Mouse (Mus musculus) heart, embryonic 12.5 days (tissue): ENCODE measurements around the gene Acsm2. TPM values are rescaled to one million over a fixed set of nuclear protein-coding genes. Genes with fewer than 3 reads are reported as not detected.

Experiments
- ATAC-seq: fragments of 200-750 bp; cut with Nextera tagmentation; 2 replicates; pipeline ENCODE4 v1.8.0; 2017; ENCODE audit warnings: moderate TSS enrichment, moderate library complexity; ENCODE audit not compliant: insufficient number of reproducible peaks, low FRiP score
- H3K27ac ChIP-seq: fragments of 300-500 bp; sonication (generic); 2 replicates; pipeline ENCODE4 v1.5.1; 2016; ENCODE audit warnings: mild to moderate bottlenecking, moderate library complexity; ENCODE audit not compliant: poor library complexity, severe bottlenecking
- H3K27me3 ChIP-seq: fragments of 300-500 bp; sonication (generic); replicated peaks from 2 replicates; pipeline ENCODE4 v1.6.1; 2016; ENCODE audit warnings: mild to moderate bottlenecking, moderate library complexity
- H3K36me3 ChIP-seq: fragments of 300-500 bp; sonication (generic); 2 replicates; pipeline ENCODE4 v1.6.1; 2016; ENCODE audit warnings: mild to moderate bottlenecking, moderate library complexity
- H3K4me1 ChIP-seq: fragments of 300-500 bp; sonication (generic); replicated peaks from 2 replicates; pipeline ENCODE4 v1.6.1; 2016; ENCODE audit warnings: mild to moderate bottlenecking
- H3K4me2 ChIP-seq: fragments of 300-500 bp; sonication (generic); 2 replicates; pipeline ENCODE4 v1.6.1; 2016; ENCODE audit warnings: mild to moderate bottlenecking, moderate library complexity
- H3K4me3 ChIP-seq: fragments of 300-500 bp; sonication (generic); 2 replicates; pipeline ENCODE4 v1.5.1; 2016; ENCODE audit warnings: mild to moderate bottlenecking
- H3K9ac ChIP-seq: fragments of 300-500 bp; sonication (generic); 2 replicates; pipeline ENCODE4 v1.6.1; 2016; ENCODE audit warnings: mild to moderate bottlenecking, moderate library complexity
- H3K9me3 ChIP-seq: fragments of 300-500 bp; sonication (generic); replicated peaks from 2 replicates; pipeline ENCODE4 v1.6.1; 2016; ENCODE audit warnings: mild to moderate bottlenecking, moderate library complexity
- WGBS: fragments of 180-500 bp; shearing (Covaris S2); methylation state at CpG from one replicate; pipeline ENCODE4 v1.1.7; 2016; 5-methylcytosine and 5-hydroxymethylcytosine counted together
- polyA plus RNA-seq: library from polyadenylated mRNA; unstranded; fragments of >200 nt; fragmentation: Nextera tagmentation; extraction: Ambion mirVana; gene quantifications from 2 replicates; pipeline ENCODE4 v1.2.1, GENCODE M21; 2016

Gene Acsm2
- polyA plus RNA-seq, 1 experiment from 2014 or later, result not detected

DNA sequence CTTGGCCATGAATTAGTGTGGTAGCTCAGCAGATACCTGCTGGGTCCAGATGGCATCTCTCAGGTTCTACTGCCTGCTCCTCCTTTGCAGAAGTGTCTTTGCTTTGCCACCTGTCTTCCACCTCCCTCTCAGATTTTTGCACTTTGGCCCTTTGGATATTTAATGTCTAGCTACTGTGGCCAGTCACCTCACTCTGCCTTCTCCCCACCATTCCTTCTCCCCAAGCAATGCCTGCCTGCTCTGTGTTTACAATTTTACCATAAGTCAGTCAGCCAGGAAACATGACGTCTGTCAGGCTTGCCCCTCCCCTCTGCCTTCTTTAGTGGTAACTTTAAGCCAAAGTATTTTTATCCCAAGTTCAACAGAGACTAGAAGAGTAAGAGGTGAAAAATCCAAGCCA is 62.4 kb downstream of the Acsm2 start:
- WGBS, result 53% methylated on average over 1 of the region's 1 CpGs
- no peak overlapping the region for H3K27ac ChIP-seq
- H3K4me1 ChIP-seq, result no peaks in the 10 kb centered on the region
- H3K9me3 ChIP-seq, result no peaks in the 10 kb centered on the region
- ATAC-seq, result no peak
- H3K4me2 ChIP-seq, result no peak overlapping the region
- no peak overlapping the region for H3K9ac ChIP-seq
- no peaks in the 10 kb centered on the region for H3K36me3 ChIP-seq
- H3K4me3 ChIP-seq, result no peak overlapping the region
- H3K27me3 ChIP-seq, result no peaks in the 10 kb centered on the region

DNA sequence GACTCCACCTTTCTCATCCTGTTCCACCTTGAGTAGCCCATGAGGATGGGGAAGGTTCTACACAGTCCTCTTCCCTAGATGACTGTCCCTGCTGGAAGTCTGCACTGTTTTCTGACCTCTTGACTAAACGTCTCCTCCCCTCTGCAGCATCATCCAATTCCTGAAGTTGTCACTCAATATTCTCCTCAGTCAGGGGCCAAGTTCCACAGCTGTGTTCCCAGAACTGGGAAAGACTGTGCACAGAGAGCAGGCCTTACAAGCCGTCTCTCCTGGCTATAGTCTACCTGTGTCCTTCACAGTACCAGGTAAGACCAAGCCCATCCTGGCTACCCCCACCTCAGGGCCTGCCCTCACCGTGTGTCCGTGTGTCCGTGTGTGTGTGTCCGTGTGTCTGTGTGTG is 63.5 kb downstream of the Acsm2 start:
- Histone ChIP-seq H3K27me3 (no peaks in the 10 kb centered on the region), H3K4me2 (no peak overlapping the region), H3K4me3 (no peak overlapping the region), H3K36me3 (no peaks in the 10 kb centered on the region), H3K4me1 (no peaks in the 10 kb centered on the region), H3K27ac (no peak overlapping the region), H3K9ac (no peak overlapping the region), H3K9me3 (no peaks in the 10 kb centered on the region)
- ATAC-seq, result no peak
- WGBS, result 73% methylated on average over 6 of the region's 6 CpGs

DNA sequence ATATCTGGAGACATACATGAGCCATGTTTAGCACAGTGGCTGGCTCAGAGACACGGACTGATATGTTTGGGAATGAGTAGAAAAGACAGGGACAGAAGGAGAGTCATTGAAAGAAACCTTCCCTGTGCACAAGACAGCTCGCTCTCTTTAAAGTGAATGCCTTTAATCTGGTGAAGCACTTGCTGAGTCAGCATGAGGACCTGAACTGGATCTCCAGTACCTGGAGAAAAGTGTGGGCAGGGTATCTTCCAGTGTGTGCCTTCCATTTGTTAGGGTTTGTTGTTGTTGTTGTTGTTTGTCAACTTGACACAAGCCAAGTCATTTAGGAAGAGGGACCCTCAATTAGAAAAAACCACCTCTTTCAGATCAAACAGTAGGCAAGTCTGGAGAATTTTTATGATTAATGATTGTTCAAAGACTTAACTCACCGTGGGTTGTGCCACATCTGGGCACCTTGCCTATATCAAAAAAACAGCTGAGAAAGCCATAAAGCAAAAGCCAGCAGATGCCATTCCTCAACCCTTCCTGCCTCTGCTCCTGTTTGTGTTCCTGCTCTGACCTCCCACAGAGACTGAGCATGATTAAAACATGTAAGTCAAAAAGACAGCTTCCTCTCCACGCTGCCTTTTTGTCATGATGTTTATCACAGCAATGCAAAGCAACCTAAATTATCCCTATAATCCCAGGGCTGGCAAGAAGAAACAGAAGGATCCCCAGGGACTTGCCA is 64.2 kb downstream of the Acsm2 start:
- Histone ChIP-seq H3K27me3 (no peaks in the 10 kb centered on the region), H3K9me3 (no peaks in the 10 kb centered on the region), H3K4me2 (no peak overlapping the region), H3K4me3 (no peak overlapping the region), H3K36me3 (no peaks in the 10 kb centered on the region), H3K4me1 (no peaks in the 10 kb centered on the region), H3K27ac (no peak overlapping the region), H3K9ac (no peak overlapping the region)
- no peak for ATAC-seq
- 56% methylated on average over 4 of the region's 4 CpGs for WGBS

DNA sequence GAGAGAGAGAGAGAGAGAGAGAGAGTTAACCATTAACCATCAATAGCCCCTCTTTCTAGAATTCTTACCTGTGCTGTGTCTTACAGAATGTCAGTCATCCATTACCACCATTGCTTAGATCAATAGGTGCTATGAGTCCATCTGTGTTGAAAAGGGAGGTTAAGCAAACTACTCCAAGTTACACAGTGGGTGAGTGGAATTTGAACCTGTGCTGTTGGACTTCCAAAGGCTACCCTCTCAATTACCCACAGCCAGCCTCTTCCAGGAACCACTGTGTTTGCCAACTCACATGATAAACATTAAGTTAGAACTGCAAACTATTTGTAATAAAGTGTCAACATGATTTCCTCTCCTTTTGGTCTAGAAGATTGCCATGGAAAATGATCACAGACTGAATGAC is 66.0 kb downstream of the Acsm2 start:
- no peaks in the 10 kb centered on the region for H3K27me3 ChIP-seq
- no peaks in the 10 kb centered on the region for H3K4me1 ChIP-seq
- H3K9ac ChIP-seq, result no peak overlapping the region
- no peak overlapping the region for H3K27ac ChIP-seq
- H3K9me3 ChIP-seq, result no peaks in the 10 kb centered on the region
- no peak overlapping the region for H3K4me3 ChIP-seq
- no peak overlapping the region for H3K4me2 ChIP-seq
- no peak for ATAC-seq
- H3K36me3 ChIP-seq, result no peaks in the 10 kb centered on the region

DNA sequence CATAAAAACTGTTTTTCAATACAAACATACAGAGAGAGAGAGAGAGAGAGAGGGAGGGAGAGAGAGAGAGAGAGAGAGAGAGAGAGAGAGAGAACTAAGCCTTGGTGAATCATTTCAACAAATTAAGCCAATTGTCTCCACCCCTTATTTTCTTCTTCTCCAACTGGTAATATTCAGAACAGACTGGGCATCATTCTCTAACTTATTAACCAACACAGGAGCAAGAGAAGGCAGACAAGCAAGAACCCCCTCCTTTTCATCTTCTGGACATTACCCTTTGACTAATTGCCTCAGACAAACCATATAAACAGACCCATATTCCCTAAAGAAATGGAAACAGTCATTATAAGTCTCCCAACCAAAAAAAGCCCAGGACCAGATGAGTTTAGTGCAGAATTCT is 84.6 kb downstream of the Acsm2 start:
- no peak overlapping the region for H3K4me3 ChIP-seq
- H3K27me3 ChIP-seq, result no peaks in the 10 kb centered on the region
- no peaks in the 10 kb centered on the region for H3K4me1 ChIP-seq
- H3K4me2 ChIP-seq, result no peak overlapping the region
- no peak overlapping the region for H3K9ac ChIP-seq
- no peak for ATAC-seq
- no peaks in the 10 kb centered on the region for H3K9me3 ChIP-seq
- H3K27ac ChIP-seq, result no peak overlapping the region
- no peaks in the 10 kb centered on the region for H3K36me3 ChIP-seq

DNA sequence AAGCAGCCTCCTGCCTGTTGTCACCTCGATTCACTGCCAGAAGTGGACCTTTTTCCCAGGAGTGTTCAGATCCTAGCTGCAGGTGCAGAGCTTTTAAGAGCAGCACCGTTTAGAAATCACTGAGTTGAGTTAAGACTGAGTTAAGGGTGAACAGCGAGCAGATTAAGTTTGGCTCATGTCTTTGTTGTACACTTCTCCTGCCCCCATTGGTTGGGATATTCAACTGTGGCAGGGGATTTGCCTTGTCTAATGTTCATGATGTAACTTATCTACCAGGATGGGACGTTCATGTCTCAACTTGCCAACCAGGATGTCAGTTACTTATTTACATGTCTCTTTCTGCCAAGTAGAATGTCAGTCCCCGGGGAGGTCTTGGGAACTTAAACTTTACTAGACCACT is 88.2 kb downstream of the Acsm2 start:
- Histone ChIP-seq H3K27ac (no peak overlapping the region), H3K36me3 (no peaks in the 10 kb centered on the region), H3K4me1 (no peaks in the 10 kb centered on the region), H3K4me3 (no peak overlapping the region), H3K9me3 (no peaks in the 10 kb centered on the region), H3K4me2 (no peak overlapping the region), H3K27me3 (no peaks in the 10 kb centered on the region), H3K9ac (no peak overlapping the region)
- WGBS, result 63% methylated on average over 5 of the region's 5 CpGs
- ATAC-seq, result no peak

Other genes starting within 250 kb of the Acsm2 start
- not detected in 2 replicates for gene Gp2, start 95.1 kb upstream of the Acsm2 start, polyA plus RNA-seq
- not detected in 2 replicates for gene Umod, start 75.1 kb upstream of the Acsm2 start, polyA plus RNA-seq
- not detected in 2 replicates for gene Acsm5, start 34.9 kb upstream of the Acsm2 start, polyA plus RNA-seq
- gene Pdilt, start 30.9 kb upstream of the Acsm2 start, polyA plus RNA-seq, result not detected in 2 replicates
- gene Acsm1, start 52.7 kb downstream of the Acsm2 start, polyA plus RNA-seq, result not detected in 2 replicates
- gene Acsm4, start 135.7 kb downstream of the Acsm2 start, polyA plus RNA-seq, result not detected in 2 replicates
- 58.4 and 59.6 TPM in 2 replicates for gene Thumpd1, start 166.5 kb downstream of the Acsm2 start, polyA plus RNA-seq
- gene Acsm3, start 206.6 kb downstream of the Acsm2 start, polyA plus RNA-seq, result 0.14 and 0.52 TPM in 2 replicates
- 18.7 and 22.8 TPM in 2 replicates for gene Rexo5, start 239.7 kb downstream of the Acsm2 start, polyA plus RNA-seq
- gene Eri2, start 239.7 kb downstream of the Acsm2 start, polyA plus RNA-seq, result 17.4 and 17.8 TPM in 2 replicates